Mouse (Mus musculus): ENCODE measurements at regions not wholly inside any gene's neighbourhood (a gene's known extent, or its start where the extent isn't known, plus 50 kb on each side); places are given as distances from the start of the nearest gene placed in this dataset.
A peak's percentile ranks its signal among the peaks of the same experiment; 100 is the strongest.

DNA sequence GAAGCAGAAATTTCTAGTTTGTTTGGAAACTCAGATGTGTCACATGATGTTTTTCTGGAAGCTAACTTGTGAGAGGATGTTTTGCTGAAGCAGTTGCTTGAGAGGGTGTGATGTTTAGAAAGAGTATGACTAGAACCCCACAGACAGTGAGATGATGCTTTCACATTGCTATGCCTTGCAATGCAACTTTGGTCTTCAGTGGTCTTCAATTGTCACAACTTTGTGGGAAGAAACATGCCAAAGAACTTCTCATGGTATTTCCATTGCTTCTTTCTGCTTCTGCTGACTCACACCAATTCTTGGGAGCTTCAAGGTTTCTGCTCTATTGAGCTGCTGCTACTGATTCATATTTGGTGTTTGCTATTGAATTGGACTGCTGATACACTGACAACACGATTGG lies 365.3 kb upstream of the Tmem229a start:
- Histone ChIP-seq H3K36me3 (replicated peaks) (no peaks in the 10 kb centered on the region), H3K27ac (replicated peaks) (no peak overlapping the region), H3K4me1 (no peaks in the 10 kb centered on the region), H3K9me3 (no peaks in the 10 kb centered on the region), H3K27me3 (replicated peaks; ENCODE audit: low read depth, poor library complexity, severe bottlenecking) (no peaks in the 10 kb centered on the region), H3K4me3 (no peak overlapping the region)
- DNase-seq (ENCODE audit: low spot score): no peak
- 74% methylated on average over 1 of the region's 1 CpGs for WGBS

DNA sequence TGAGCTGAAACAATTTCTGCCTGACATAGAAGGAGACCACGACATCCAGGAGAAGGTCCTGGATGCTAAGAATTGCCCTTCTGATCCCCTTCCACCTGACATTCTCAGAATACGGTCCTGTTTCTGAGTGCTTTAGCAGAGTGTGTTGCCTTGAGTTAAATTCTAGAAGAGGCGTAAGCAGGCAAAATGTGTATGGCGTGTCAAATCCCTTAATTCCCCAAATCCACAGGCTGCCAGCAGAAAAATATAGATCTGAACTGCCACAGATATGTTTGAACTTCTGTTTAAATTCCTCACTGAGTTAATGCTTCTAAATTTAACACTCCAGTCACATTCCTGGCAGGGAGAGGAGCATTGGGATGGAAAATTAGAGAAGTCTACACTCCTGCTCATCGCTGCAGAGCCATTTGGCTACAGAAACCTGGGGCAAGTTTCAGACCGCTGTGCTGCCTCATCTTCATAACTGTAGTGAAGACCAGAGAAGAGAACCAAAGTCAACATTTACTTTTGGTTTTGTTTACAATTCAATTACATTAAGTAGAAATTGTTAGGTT lies 364.3 kb upstream of the Tmem229a start:
- no peak for DNase-seq (ENCODE audit: low spot score)
- no peaks in the 10 kb centered on the region for H3K9me3 ChIP-seq
- no peaks in the 10 kb centered on the region for H3K4me1 ChIP-seq
- WGBS: 90% methylated on average over 6 of the region's 6 CpGs
- H3K27ac ChIP-seq (replicated peaks): no peak overlapping the region
- no peaks in the 10 kb centered on the region for H3K27me3 ChIP-seq (replicated peaks; ENCODE audit: low read depth, poor library complexity, severe bottlenecking)
- no peak overlapping the region for H3K4me3 ChIP-seq
- no peaks in the 10 kb centered on the region for H3K36me3 ChIP-seq (replicated peaks)

DNA sequence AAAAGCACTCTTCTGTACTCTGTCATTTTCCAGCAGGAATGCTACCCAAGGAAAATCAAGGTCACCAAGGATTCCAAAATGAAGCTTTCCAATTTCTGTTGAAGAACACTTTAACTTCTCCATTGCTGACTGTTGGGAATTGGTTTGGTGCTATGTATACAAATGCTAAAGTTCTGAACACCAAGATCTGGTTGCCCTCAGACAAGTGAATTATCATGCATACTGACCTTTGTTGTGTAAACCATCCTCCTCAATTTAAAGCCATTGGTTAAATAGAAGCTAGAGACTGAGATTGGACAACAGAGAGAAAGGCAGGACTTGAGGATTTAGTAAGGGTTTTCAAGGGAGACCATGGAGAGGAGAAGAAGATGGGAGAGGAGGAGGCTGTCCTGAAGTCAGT lies 351.4 kb upstream of the Tmem229a start:
- no peaks in the 10 kb centered on the region for H3K27me3 ChIP-seq (replicated peaks; ENCODE audit: low read depth, poor library complexity, severe bottlenecking)
- no peaks in the 10 kb centered on the region for H3K4me1 ChIP-seq
- no peak for DNase-seq (ENCODE audit: low spot score)
- no peaks in the 10 kb centered on the region for H3K9me3 ChIP-seq
- no peak overlapping the region for H3K4me3 ChIP-seq
- no peak overlapping the region for H3K27ac ChIP-seq (replicated peaks)
- H3K36me3 ChIP-seq (replicated peaks): no peaks in the 10 kb centered on the region

DNA sequence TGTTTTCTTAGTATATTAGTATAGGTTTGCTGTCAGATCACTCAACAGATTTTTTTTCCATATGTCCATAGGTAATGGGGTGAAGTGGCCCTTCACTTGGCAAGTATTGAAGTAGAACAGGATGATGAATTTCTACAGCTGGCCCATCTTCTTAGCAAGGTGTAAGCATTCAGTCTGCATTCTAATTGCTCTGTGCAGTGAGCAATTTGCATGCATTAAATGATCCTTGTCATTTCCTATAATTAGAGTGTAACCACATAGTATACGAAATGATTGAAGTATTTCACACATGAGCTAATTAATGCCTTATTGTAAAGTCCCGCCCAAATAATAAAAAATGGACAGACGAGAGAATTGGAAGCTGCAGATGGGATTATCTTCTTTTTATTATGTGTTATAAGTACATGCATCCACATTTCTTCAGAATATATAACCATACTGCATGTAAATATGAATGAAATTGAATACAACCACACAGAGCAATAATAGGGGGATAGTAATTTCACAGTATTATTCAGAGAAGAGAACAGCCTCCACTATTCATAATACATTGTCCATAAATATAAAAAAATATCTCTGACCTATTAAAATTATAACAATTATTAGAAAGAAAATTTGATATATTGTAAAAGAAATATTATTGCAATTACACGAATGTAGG lies 348.9 kb upstream of the Tmem229a start:
- H3K36me3 ChIP-seq (replicated peaks): no peaks in the 10 kb centered on the region
- H3K27me3 ChIP-seq (replicated peaks; ENCODE audit: low read depth, poor library complexity, severe bottlenecking): no peaks in the 10 kb centered on the region
- no peak overlapping the region for H3K27ac ChIP-seq (replicated peaks)
- no peaks in the 10 kb centered on the region for H3K9me3 ChIP-seq
- 92% methylated on average over 4 of the region's 4 CpGs for WGBS
- DNase-seq (ENCODE audit: low spot score): no peak
- no peaks in the 10 kb centered on the region for H3K4me1 ChIP-seq
- H3K4me3 ChIP-seq: no peak overlapping the region

DNA sequence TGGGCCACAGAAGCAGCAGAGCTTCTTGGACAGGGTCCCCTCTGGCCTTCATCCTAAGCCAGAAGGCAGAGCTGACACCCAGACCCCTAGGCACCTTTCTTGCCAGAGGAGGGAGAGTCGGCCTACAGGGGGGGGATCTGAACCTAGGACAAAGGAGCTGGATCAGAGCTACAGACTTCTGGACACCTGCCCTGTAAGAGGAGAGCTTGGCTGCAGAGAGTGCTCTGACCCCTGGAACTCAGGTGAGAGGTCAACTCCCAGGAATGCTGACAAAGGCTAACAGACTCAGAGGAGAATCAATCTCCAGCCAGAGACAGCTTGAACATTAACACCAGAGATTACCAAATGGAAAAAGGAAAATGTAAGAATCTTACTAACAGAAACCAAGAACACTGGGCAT lies 335.5 kb upstream of the Tmem229a start:
- Histone ChIP-seq H3K9me3 (no peaks in the 10 kb centered on the region), H3K4me3 (no peak overlapping the region), H3K27ac (replicated peaks) (no peak overlapping the region), H3K36me3 (replicated peaks) (no peaks in the 10 kb centered on the region), H3K4me1 (no peaks in the 10 kb centered on the region), H3K27me3 (replicated peaks; ENCODE audit: low read depth, poor library complexity, severe bottlenecking) (no peaks in the 10 kb centered on the region)
- WGBS: 83% methylated on average over 1 of the region's 1 CpGs
- no peak for DNase-seq (ENCODE audit: low spot score)

DNA sequence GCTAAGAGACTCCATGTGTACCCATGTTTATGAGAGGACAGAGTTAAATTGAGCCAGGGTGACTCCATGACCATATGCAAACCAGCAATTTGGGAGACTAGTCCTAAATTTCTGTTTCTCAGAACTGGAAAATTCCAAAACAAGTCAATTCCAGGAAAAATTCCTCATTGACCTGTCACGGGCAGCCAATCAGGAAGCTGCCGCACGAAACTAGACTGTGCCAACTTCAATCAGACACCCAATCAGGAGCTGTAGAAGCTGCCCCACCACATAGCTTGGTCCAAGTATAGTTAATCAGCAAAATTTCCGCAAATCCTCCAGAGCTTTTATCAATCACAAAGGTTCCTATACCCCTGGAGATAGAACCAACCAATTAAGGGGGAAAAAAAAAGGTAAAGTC lies 331.5 kb upstream of the Tmem229a start:
- no peak for DNase-seq (ENCODE audit: low spot score)
- 90% methylated on average over 4 of the region's 4 CpGs for WGBS
- H3K36me3 ChIP-seq (replicated peaks): no peaks in the 10 kb centered on the region
- no peak overlapping the region for H3K27ac ChIP-seq (replicated peaks)
- H3K4me1 ChIP-seq: no peaks in the 10 kb centered on the region
- H3K27me3 ChIP-seq (replicated peaks; ENCODE audit: low read depth, poor library complexity, severe bottlenecking): no peaks in the 10 kb centered on the region
- no peak overlapping the region for H3K4me3 ChIP-seq
- no peaks in the 10 kb centered on the region for H3K9me3 ChIP-seq

DNA sequence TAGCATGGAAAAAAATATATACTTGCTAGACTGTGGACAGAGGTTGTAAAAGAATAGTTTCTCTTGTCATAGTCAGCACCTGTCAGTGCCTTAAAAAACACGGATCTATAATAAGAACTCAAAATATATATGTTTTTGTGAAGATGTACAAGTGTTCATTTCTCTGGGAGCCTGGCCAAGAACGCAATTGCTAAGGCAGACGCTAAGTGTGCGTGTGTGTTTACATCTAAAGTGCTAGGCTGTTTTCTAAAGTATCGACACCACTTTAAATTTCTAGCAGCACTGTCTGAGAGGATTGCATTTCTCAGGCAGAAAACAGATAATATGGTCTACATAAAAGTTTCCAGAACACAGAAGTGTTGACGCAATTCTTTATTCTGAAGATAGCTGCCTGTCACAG lies 330.2 kb upstream of the Tmem229a start:
- Histone ChIP-seq H3K4me3 (no peak overlapping the region), H3K27ac (replicated peaks) (no peak overlapping the region), H3K36me3 (replicated peaks) (no peaks in the 10 kb centered on the region), H3K4me1 (no peaks in the 10 kb centered on the region), H3K9me3 (no peaks in the 10 kb centered on the region), H3K27me3 (replicated peaks; ENCODE audit: low read depth, poor library complexity, severe bottlenecking) (no peaks in the 10 kb centered on the region)
- DNase-seq (ENCODE audit: low spot score): no peak
- WGBS: 91% methylated on average over 6 of the region's 6 CpGs

DNA sequence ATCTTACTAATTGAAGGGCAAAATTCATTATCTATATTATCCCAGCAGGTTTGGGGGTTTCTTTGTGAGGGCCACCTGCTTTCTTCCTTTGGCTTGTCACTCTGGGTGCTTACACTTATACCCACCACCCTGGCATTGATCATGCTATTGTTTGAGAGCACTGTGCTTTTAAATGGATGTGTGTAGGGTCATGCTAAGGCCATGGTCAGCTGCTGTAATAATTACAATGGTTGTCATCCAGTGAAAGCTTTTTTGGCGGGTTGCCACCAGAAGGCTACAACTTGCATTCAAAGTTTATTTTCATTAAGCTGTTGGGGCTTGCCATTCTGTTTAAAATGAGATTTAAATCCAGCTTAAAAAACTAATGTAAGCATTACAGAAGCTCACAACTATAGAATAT lies 322.4 kb upstream of the Tmem229a start:
- Histone ChIP-seq H3K36me3 (replicated peaks) (no peaks in the 10 kb centered on the region), H3K27me3 (replicated peaks; ENCODE audit: low read depth, poor library complexity, severe bottlenecking) (no peaks in the 10 kb centered on the region), H3K9me3 (no peaks in the 10 kb centered on the region), H3K4me3 (no peak overlapping the region), H3K4me1 (0 out of 2 replicates have a peak, but pooled peaks cover 3% of the 10 kb centered on the region), H3K27ac (replicated peaks) (no peak overlapping the region)
- DNase-seq (ENCODE audit: low spot score): no peak
- 72% methylated on average over 1 of the region's 1 CpGs for WGBS

DNA sequence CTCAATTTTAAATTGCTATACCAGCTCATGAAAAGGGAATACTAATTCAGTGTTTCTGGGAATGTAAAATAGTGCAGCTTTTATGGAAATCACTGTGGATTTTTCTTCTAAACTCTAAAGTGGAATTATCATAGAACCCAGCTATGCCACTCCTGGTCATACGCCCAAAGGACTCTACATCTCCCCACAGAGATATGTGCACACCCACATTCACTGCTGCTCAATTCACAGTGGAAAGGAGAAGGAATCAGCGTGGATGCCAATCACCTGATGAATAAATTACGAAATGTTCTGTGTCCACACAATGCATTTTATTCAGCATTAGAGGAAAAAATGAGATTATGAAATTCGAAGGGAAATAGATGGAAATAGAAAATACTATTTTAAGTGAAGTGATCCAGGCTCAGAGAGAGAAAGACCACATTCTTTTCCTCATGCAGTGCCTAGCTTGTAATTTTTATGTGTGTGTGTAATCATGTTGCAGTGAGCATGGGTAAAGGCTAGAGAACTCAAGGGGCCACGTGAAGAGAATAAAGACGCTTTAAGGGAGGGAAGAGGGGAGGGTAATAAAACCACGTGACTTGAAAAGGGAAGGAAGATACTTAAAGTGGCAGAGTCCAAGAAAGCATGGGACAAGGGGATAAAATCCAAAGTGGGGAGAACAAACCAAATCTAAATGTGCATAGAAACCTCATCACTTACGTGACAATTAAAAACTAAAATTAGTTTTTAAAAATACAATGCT lies 321.8 kb upstream of the Tmem229a start:
- H3K4me3 ChIP-seq: no peak overlapping the region
- 63% methylated on average over 8 of the region's 8 CpGs for WGBS
- no peak for DNase-seq (ENCODE audit: low spot score)

DNA sequence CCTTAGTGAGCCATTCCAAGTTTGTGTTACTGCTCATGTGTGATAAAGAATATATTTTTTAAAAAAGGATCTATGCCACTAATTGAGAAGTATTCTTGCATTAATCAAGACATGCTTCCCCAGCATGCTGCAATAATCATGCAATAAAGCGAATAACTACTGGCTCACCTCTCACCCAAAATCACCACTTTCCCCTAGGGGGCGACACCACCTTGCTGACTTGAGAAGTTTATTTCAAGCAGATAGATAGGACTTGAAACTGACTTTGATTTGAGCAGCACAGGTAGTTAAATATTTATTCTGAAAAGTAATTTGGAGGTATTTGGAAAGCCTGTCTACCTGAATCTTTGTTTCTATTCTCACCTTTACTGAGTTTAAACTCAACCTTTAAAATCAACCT lies 320.1 kb upstream of the Tmem229a start:
- 48% methylated on average over 2 of the region's 2 CpGs for WGBS
- no peak overlapping the region for H3K27ac ChIP-seq (replicated peaks)
- H3K9me3 ChIP-seq: no peaks in the 10 kb centered on the region
- peak; percentile 39 for DNase-seq (ENCODE audit: low spot score)
- H3K36me3 ChIP-seq (replicated peaks): no peaks in the 10 kb centered on the region
- H3K27me3 ChIP-seq (replicated peaks; ENCODE audit: low read depth, poor library complexity, severe bottlenecking): no peaks in the 10 kb centered on the region
- no peak overlapping the region for H3K4me3 ChIP-seq
- H3K4me1 ChIP-seq: 0 out of 2 replicates have a peak, but pooled peaks cover 3% of the 10 kb centered on the region

More for the DNA sequence above, 321.8 kb upstream of the Tmem229a start:
- no peaks in the 10 kb centered on the region for H3K27me3 ChIP-seq (replicated peaks; ENCODE audit: low read depth, poor library complexity, severe bottlenecking)
- H3K9me3 ChIP-seq: no peaks in the 10 kb centered on the region
- no peaks in the 10 kb centered on the region for H3K36me3 ChIP-seq (replicated peaks)
- H3K27ac ChIP-seq (replicated peaks): no peak overlapping the region
- 0 out of 2 replicates have a peak, but pooled peaks cover 3% of the 10 kb centered on the region for H3K4me1 ChIP-seq

DNA sequence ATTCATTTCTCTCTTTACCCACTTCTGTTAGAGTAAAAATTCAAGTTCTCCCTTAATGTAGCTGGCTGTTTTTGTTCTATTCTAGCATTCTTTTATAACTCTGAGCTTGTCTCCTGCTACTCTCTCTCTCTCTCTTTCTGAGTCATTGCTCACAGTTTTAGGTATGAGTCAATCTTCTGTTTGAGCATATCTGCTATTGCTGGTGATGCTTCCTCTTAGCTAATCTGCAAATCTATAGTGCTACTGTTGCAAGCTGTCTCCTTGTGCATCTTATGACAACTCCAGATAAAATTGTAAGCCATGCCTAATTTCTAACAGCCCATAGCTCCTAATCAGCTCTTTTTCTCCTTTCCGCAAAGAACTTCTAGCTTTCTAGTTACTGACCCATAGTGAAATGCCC lies 304.5 kb upstream of the Tmem229a start:
- H3K9me3 ChIP-seq: no peaks in the 10 kb centered on the region
- WGBS: 94% methylated on average over 1 of the region's 1 CpGs
- DNase-seq (ENCODE audit: low spot score): no peak
- H3K27me3 ChIP-seq (replicated peaks; ENCODE audit: low read depth, poor library complexity, severe bottlenecking): no peaks in the 10 kb centered on the region
- H3K4me1 ChIP-seq: no peaks in the 10 kb centered on the region
- no peak overlapping the region for H3K27ac ChIP-seq (replicated peaks)
- no peak overlapping the region for H3K4me3 ChIP-seq
- H3K36me3 ChIP-seq (replicated peaks): no peaks in the 10 kb centered on the region

DNA sequence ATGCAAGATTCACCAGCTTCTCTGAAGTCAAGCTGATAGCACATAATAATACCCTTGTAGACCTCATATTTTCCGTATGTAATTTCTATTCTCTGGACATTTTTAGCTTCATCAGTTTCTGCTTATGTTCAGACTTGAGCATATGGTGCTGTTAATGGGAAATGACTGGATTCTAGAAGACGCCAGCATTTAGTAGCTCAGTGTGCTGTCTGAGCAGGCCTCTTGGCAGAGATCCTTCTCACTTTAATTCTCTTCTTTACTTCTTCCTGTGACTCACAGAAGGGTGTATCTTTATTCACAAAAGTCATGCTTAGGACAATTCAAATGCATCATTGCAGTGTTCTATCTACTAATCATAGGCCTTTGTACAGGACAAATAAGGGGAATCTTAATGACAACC lies 299.7 kb upstream of the Tmem229a start:
- Histone ChIP-seq H3K4me3 (no peak overlapping the region), H3K36me3 (replicated peaks) (no peaks in the 10 kb centered on the region), H3K27ac (replicated peaks) (no peak overlapping the region), H3K4me1 (no peaks in the 10 kb centered on the region), H3K9me3 (no peaks in the 10 kb centered on the region), H3K27me3 (replicated peaks; ENCODE audit: low read depth, poor library complexity, severe bottlenecking) (no peaks in the 10 kb centered on the region)
- WGBS: 81% methylated on average over 2 of the region's 2 CpGs
- no peak for DNase-seq (ENCODE audit: low spot score)

DNA sequence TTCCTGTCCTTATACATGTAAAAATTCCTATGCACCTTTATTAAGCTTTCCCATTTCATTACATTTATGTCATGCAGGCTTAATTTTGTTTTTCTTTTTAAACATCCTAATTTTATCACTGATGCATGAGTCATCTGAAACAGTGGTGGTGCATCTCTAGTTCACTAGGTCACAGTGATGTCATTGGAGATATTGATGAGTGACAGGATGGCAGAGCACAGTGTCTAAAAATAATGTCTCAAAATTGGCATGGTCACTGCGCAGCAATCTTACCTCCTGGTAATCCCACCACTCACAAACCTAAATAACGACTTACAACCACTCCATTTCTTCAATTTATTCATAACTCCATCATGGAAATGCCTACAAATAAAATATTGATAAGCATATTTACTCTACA lies 280.9 kb upstream of the Tmem229a start:
- no peaks in the 10 kb centered on the region for H3K27me3 ChIP-seq (replicated peaks; ENCODE audit: low read depth, poor library complexity, severe bottlenecking)
- no peaks in the 10 kb centered on the region for H3K9me3 ChIP-seq
- no peaks in the 10 kb centered on the region for H3K36me3 ChIP-seq (replicated peaks)
- no peaks in the 10 kb centered on the region for H3K4me1 ChIP-seq
- H3K4me3 ChIP-seq: no peak overlapping the region
- H3K27ac ChIP-seq (replicated peaks): no peak overlapping the region
- 76% methylated on average over 2 of the region's 2 CpGs for WGBS
- DNase-seq (ENCODE audit: low spot score): no peak

All from embryonic facial prominence, embryonic 10.5 days (tissue).